Mouse (Mus musculus) lung, embryonic 16.5 days (tissue): ENCODE measurements around the gene Smg6. TPM values are rescaled to one million over a fixed set of nuclear protein-coding genes. Genes with fewer than 3 reads are reported as not detected.

ENCODE experiments used
- ATAC-seq: fragments of 200-750 bp; cut with Nextera tagmentation; 2 replicates; pipeline ENCODE4 v1.8.0; 2017; ENCODE audit warnings: low read depth, mild to moderate bottlenecking, moderate library complexity
- H3K27ac ChIP-seq: fragments of 300-500 bp; sonication (generic); 2 replicates; pipeline ENCODE4 v1.5.1; 2014; ENCODE audit warnings: mild to moderate bottlenecking, control low read depth, low read length
- H3K27me3 ChIP-seq: fragments of 300-500 bp; sonication (generic); 2 replicates; pipeline ENCODE4 v1.6.1; 2014; ENCODE audit warnings: low read depth, low read length, mixed read lengths; ENCODE audit not compliant: control insufficient read depth, insufficient read depth
- H3K36me3 ChIP-seq: fragments of 300-500 bp; sonication (generic); 2 replicates; pipeline ENCODE4 v1.6.1; 2014; ENCODE audit warnings: low read length; ENCODE audit not compliant: control insufficient read depth, insufficient read depth
- H3K4me1 ChIP-seq: fragments of 300-500 bp; sonication (generic); replicated peaks from 2 replicates; pipeline ENCODE4 v1.6.1; 2014; ENCODE audit warnings: low read length, mixed read lengths; ENCODE audit not compliant: control insufficient read depth, insufficient read depth
- H3K4me2 ChIP-seq: fragments of 300-500 bp; sonication (generic); 2 replicates; pipeline ENCODE4 v1.6.1; 2014; ENCODE audit warnings: low read depth, low read length, control low read depth
- H3K4me3 ChIP-seq: fragments of 300-500 bp; sonication (generic); 2 replicates; pipeline ENCODE4 v1.5.1; 2014; ENCODE audit warnings: mild to moderate bottlenecking, low read length, control low read depth
- H3K9ac ChIP-seq: fragments of 300-500 bp; sonication (generic); 2 replicates; pipeline ENCODE4 v1.6.1; 2014; ENCODE audit warnings: low read length, control low read depth
- H3K9me3 ChIP-seq: fragments of 300-500 bp; sonication (generic); 2 replicates; pipeline ENCODE4 v1.6.1; 2016; ENCODE audit warnings: low read length; ENCODE audit not compliant: control insufficient read depth
- WGBS: fragments of 180-500 bp; shearing (Covaris S2); extraction: QIAGEN DNeasy Blood & Tissue Kit; methylation state at CpG from one replicate; pipeline ENCODE4 v1.1.7; 2014; 5-methylcytosine and 5-hydroxymethylcytosine counted together
- polyA plus RNA-seq: library from polyadenylated mRNA; unstranded; fragments of >200 nt; fragmentation: Nextera tagmentation; extraction: Ambion mirVana; gene quantifications from 2 replicates; pipeline ENCODE4 v1.2.1, GENCODE M21; 2015

Smg6 gene
- polyA plus RNA-seq, 1 experiment from 2014 or later: 17.0 TPM

DNA sequence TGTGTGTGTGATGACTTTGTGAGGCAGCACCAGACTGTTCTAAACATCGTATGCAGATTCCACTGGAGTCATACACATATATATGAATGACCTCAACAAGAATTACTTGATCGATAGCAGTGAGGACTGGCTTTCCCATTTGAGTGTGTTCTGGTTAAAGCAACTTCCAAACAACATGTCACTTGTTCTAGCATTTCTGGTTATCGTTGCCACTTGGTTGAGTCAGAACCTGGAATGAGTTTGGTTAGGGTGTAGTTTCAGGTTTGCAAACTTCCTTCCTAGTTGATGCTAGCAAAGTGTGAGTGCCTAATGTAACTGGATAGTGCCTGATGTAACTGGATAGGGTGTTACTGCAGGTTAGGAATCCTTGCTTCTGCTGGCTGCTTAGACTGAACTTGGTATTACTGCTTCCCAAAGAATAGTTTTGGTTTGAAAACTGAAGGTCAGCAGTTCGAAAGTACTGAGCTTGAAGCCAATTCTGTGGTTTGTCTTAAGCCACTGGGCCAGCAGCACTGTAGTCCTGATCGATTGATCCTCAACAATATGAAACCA, 90.8 kb downstream of the Smg6 start:
- H3K4me1 ChIP-seq: peaks cover 51% of the 10 kb centered on the region
- H3K36me3 ChIP-seq: no peaks in the 10 kb centered on the region
- no peak overlapping the region for H3K9ac ChIP-seq
- H3K27me3 ChIP-seq: no peaks in the 10 kb centered on the region
- no peak overlapping the region for H3K4me3 ChIP-seq
- H3K9me3 ChIP-seq: no peaks in the 10 kb centered on the region
- no peak for ATAC-seq
- peak overlapping the region; percentile 77 for H3K27ac ChIP-seq
- 75% methylated on average over 5 of the region's 5 CpGs for WGBS
- no peak overlapping the region for H3K4me2 ChIP-seq

DNA sequence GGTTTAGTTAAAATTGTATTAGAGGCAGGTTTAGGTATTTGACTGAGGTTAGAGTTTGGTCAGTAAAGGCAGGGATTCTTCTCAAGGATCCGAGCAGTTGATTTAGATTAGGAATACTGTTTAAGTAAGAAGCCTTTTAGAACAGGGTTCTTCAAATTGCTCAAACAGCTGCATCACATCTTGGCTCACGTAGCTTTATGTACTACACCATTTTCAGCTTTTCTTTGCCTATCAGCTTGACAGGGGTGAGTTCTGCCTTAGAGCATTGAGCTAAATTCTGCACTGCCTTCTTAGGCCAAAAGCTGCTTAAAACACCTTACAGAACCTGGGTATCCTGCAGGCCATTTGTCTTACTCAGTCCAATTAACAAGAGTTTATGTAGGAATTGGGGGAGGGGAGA, 92.2 kb downstream of the Smg6 start:
- Histone ChIP-seq H3K4me2 (no peak overlapping the region), H3K27me3 (no peaks in the 10 kb centered on the region), H3K4me3 (no peak overlapping the region), H3K36me3 (no peaks in the 10 kb centered on the region), H3K4me1 (peaks cover 43% of the 10 kb centered on the region), H3K9ac (no peak overlapping the region), H3K27ac (peak overlapping the region; percentile 71), H3K9me3 (no peaks in the 10 kb centered on the region)
- no peak for ATAC-seq
- 46% methylated on average over 2 of the region's 2 CpGs for WGBS

DNA sequence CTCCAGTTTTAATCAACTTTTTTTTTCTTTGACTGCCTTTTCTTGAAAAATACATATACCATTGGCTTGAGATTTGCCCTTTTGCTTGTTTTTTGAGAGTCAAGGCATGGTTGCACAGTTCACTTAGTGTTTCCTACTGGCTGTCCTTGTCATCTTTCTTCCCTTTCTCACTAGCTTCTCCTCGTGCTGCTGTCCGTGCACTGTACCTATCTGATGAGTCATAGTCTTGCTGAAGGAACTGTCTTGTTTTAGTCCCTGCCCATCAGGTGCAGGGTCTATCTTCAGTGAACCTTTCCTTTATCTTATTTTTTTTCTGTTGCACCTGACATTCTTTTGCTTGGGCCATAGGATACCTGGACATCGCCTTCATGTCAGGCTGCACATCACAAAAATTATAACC, 101.4 kb downstream of the Smg6 start:
- Histone ChIP-seq H3K9me3 (no peaks in the 10 kb centered on the region), H3K4me3 (no peak overlapping the region), H3K4me1 (peaks cover 13% of the 10 kb centered on the region), H3K36me3 (no peaks in the 10 kb centered on the region), H3K9ac (no peak overlapping the region), H3K27ac (no peak overlapping the region), H3K27me3 (no peaks in the 10 kb centered on the region), H3K4me2 (no peak overlapping the region)
- no peak for ATAC-seq
- 76% methylated on average over 3 of the region's 3 CpGs for WGBS

DNA sequence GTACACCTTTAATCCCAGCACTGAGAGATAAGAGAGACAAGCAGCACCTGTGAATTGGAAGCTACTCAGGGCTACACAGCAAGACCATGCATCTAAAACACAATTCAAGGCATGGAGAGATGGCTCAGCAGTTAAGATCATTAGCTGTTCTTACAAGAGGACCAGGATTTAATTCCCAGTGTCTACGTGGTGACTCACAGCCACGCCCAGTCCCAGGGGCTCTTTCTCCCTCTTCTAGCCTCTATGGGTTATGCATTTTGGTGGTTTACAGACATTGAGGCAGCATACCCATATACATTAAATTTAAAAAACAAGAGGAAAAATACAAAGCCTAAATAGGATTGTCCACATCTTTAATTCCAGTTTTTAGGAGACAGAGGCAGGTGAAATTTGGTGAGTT, 102.0 kb downstream of the Smg6 start:
- Histone ChIP-seq H3K4me1 (peaks cover 16% of the 10 kb centered on the region), H3K27ac (no peak overlapping the region), H3K9ac (no peak overlapping the region), H3K36me3 (no peaks in the 10 kb centered on the region), H3K4me2 (no peak overlapping the region), H3K4me3 (no peak overlapping the region), H3K27me3 (no peaks in the 10 kb centered on the region), H3K9me3 (no peaks in the 10 kb centered on the region)
- whole genome bisulfite sequencing: 70% methylated on average over 2 of the region's 2 CpGs
- ATAC-seq: no peak

DNA sequence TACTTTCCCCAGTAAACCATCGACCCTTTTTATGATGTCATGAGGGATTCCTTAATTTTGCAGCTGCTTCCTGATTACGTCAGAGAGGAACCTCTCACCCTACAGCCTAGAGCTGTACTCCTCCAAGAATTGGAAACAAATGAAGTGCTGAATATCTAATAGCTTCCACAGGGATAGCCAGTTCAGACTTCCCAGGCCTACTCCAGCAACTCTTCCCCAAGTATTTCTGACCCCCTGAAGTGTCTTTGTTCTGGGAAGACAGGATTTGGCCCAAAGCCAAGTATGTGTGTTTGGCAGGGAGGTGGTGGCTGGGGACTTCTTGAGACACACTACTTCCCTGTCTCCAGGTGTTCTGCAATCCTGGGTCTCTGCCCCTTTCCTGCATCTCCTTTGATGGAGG, 105.6 kb downstream of the Smg6 start:
- peak overlapping the region; percentile 59; the same call in 1 of the 2 replicates for H3K27ac ChIP-seq
- no peak overlapping the region for H3K4me2 ChIP-seq
- peaks cover 30% of the 10 kb centered on the region for H3K4me1 ChIP-seq
- H3K36me3 ChIP-seq: no peaks in the 10 kb centered on the region
- H3K9me3 ChIP-seq: no peaks in the 10 kb centered on the region
- ATAC-seq: peak; percentile 62; the same call in 1 of the 2 replicates
- no peak overlapping the region for H3K9ac ChIP-seq
- no peak overlapping the region for H3K4me3 ChIP-seq
- 25% methylated on average over 2 of the region's 2 CpGs for WGBS
- H3K27me3 ChIP-seq: no peaks in the 10 kb centered on the region

DNA sequence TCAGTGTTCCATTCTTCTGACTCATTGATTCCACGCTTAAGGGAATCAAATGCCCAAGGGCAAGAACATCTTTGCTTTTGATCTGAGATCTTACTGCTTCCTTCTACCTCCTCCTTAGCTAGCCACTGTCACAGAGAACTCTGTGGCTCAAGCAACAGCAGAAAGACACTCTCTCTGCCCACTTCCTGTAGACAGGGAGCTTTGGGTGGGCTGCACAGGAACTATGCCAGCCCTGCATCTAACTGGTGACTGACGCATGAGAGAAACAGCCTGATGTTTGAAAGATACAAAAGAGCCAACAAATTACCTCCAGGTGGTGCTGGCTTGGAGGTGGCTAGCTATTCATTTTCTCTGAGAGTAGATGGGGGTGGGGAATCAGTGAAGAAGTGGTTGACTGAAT, 107.3 kb downstream of the Smg6 start:
- no peak overlapping the region for H3K9ac ChIP-seq
- 66% methylated on average over 2 of the region's 2 CpGs for WGBS
- H3K4me3 ChIP-seq: no peak overlapping the region
- H3K27me3 ChIP-seq: no peaks in the 10 kb centered on the region
- peak overlapping the region; percentile 94 for H3K27ac ChIP-seq
- no peaks in the 10 kb centered on the region for H3K9me3 ChIP-seq
- H3K4me2 ChIP-seq: peak overlapping the region; percentile 1; the same call in 1 of the 2 replicates
- H3K36me3 ChIP-seq: no peaks in the 10 kb centered on the region
- H3K4me1 ChIP-seq: peaks cover 30% of the 10 kb centered on the region
- ATAC-seq: no peak

DNA sequence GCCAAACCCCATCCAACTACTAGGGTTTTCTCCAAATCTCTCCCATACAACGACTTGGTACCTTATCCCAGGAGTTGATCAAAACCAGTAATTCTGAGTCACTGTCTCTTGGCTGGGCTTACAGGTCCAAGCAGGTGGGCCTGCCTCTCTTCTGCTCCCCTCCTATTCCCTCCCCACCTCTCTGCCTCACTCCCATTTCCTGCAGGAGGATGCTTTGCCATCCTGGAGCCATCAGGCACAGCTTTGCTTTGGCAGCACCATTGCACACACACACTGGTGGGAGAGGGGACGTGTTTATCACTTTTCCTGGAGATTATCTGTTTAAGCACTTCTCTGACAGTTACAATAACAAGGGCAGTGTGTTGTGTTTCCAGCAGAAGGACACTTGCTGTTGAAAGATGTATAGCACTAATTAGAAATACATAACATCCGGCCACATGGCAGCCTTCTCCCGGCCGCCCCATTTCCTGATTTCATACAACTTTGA, 108.0 kb downstream of the Smg6 start:
- H3K9me3 ChIP-seq: no peaks in the 10 kb centered on the region
- peak overlapping the region; percentile 94 for H3K27ac ChIP-seq
- no peak overlapping the region; the same call in 1 of the 2 replicates for H3K9ac ChIP-seq
- H3K36me3 ChIP-seq: no peaks in the 10 kb centered on the region
- WGBS: 33% methylated on average over 5 of the region's 5 CpGs
- peak; percentile 91 for ATAC-seq
- H3K27me3 ChIP-seq: no peaks in the 10 kb centered on the region
- H3K4me2 ChIP-seq: peak overlapping the region; percentile 1; the same call in 1 of the 2 replicates
- no peak overlapping the region for H3K4me3 ChIP-seq
- H3K4me1 ChIP-seq: peaks cover 30% of the 10 kb centered on the region

DNA sequence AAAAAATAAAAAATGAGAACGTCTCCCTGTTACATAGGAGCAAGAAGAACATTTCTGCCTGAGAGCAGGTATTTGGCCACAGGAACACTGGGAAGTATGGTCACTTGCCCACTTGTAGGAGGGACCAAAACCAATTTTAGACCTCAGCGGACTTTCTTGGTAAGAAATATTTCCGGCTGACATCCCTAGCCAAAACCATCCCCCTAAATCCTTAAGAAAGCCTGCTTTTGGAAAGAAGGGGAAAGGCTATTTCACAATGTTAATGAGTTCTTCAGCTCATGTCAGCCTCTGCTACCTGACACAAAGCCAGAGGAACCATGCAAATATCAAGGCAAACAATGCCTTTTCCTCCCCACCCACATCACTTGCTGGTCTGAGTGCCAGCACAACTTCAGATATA, 108.5 kb downstream of the Smg6 start:
- Histone ChIP-seq H3K27ac (peak overlapping the region; percentile 94), H3K36me3 (no peaks in the 10 kb centered on the region), H3K9me3 (no peaks in the 10 kb centered on the region), H3K27me3 (no peaks in the 10 kb centered on the region), H3K4me3 (no peak overlapping the region), H3K4me1 (peaks cover 30% of the 10 kb centered on the region), H3K4me2 (0 out of 2 replicates have a peak overlapping the region, but pooled peaks have one; percentile 1), H3K9ac (no peak overlapping the region; the same call in 1 of the 2 replicates)
- 32% methylated on average over 3 of the region's 3 CpGs for WGBS
- ATAC-seq: peak; percentile 41

DNA sequence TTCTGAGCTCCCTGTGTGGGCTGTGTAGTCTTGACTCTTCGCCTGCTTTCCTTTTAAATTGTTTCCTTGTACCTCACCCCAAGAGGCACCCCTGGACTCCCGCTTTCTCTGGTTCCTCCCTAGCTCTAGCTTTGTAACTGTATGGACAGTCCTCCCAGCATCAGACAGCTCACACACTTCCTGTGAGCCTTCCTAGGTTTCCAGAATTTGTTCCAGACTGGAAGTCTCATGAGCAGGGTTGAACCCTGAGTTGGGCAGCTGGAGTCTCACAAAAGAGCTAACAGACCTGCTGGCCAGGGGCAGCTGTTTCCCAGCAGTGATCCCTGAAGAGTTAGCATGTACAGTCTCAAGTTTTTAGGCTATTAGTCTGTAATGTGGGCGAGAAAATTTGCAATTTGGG, 118.7 kb downstream of the Smg6 start:
- no peak overlapping the region for H3K4me3 ChIP-seq
- H3K27ac ChIP-seq: 0 out of 2 replicates have a peak overlapping the region, but pooled peaks have one; percentile 16
- H3K4me2 ChIP-seq: no peak overlapping the region
- no peak for ATAC-seq
- no peak overlapping the region for H3K9ac ChIP-seq
- H3K4me1 ChIP-seq: peaks cover 35% of the 10 kb centered on the region
- H3K27me3 ChIP-seq: no peaks in the 10 kb centered on the region
- 81% methylated on average over 3 of the region's 3 CpGs for WGBS
- no peaks in the 10 kb centered on the region for H3K9me3 ChIP-seq
- peaks cover 7% of the 10 kb centered on the region; the same call in 1 of the 2 replicates for H3K36me3 ChIP-seq
